Mouse (Mus musculus): ENCODE data around the gene Caml.

DNA sequence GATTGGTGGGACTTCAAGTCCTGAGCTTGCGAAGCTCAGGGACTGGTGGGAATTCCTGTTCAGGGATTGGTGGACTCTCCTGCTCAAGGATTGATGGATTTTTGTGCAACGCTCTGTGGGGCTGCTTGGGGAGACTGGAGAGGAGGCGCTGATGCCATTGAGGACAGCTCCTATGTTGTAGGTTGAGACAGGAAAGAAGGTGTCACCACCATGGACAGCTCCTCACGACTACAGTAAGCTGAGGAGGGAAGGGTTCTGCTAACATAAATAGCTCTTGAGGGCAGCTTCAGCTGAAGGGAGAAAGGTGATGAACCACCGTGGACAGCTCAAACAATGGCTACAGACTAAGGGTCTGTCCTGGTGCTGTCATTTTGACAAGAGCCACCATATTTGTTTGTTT lies 46.9 kb upstream of the Caml start:
- TF ChIP-seq CTCF (IDR thresholded peaks at IDR 0.05; ENCODE audit: low read depth, low read length) (no peak), POLR2A (IDR thresholded peaks at IDR 0.05; ENCODE audit: borderline replicate concordance, low read depth, low read length) (no peak)

All from bone marrow macrophage, adult 2 months (primary cell).